Mouse (Mus musculus) layer of hippocampus, adult 11-12 months (tissue): ENCODE measurements around the gene Ttc23.

Experiments used
- DNase-seq: peaks from one replicate; pipeline ENCODE4 v3.0.0; 2022; ENCODE audit warnings: low spot score

Ttc23 gene

DNA sequence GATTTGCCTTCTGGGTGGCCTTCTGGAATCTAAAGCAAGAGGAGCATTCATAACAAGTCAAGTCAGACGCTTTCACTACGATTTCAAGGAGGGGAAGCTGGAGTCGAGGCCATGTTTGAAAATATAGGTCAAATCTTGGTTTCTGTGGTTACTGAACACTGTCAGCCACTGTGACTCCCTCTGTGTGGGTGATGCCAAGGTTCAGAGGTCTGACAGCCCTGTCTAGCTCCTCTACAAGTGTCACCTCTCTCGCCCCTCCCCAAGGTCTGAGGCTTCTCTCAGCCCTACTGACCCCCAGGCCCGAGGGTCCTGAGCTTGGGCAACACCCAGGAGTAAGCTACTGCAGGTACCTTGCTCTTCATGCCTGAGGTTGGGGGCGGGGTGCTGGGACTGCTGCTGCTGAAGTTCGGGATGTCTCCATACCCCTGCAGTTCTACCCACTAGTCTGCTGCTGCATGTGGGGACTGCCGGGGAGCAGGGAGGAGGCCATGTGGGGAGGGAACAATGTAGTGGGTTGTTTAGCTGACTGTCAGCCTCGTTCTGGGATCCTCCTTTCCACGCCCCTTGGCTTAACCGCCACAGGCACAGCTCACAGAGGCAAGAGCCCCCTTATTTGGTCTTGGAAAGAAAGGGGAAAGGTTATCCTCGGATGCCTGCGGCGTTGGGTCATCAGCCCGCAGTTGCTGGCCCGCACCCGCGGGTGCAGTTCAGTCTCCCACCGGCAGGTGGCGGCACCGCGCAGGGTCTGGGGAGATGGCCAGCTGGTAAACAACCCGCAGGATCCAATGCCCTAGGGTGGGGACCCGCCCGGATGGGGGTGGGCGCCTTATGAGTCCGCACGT lies 156.0 kb downstream of the Ttc23 start:
- peak; percentile 78 for DNase-seq

DNA sequence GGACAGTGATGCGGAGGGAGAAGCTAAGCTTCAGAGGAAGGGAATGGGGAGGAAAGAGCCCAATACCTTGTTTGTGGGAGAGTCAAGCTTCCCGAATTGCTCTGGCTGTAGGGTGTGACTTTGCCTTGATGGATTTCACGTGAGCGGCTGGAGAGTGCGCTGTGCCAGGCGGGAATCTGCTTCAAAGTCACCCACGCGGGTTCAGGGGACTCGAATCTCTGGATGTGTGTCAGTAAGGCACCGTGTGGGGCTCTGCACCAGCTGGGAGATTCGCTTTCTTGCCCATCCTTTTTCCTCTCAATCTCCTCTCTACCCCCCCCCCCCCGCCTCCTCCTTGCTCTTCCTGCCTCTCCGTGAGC lies 156.6 kb downstream of the Ttc23 start:
- DNase-seq: no peak
